Mouse (Mus musculus) heart, postnatal 0 days (tissue): Measurements from ENCODE around the gene Jmjd1c.

Source experiments
- CTCF ChIP-seq: IDR thresholded peaks from 2 replicates; pipeline ENCODE4 v1.5.1; 2016; ENCODE audit warnings: antibody characterized with exemption, control low read depth, low read depth
- EP300 ChIP-seq: IDR thresholded peaks from 2 replicates; pipeline ENCODE4 v1.6.1; 2016; ENCODE audit warnings: antibody characterized with exemption, low read depth

GRCm38 (mm10) chr10:67284761-67285175 is 188.8 kb downstream of the Jmjd1c start:
- no peak for TF ChIP-seq CTCF
- no peak for TF ChIP-seq EP300
